Mouse (Mus musculus) layer of hippocampus, postnatal 14 days (tissue): ENCODE data around the gene Oas1f. TPM values are rescaled to one million over a fixed set of nuclear protein-coding genes. Genes with fewer than 3 reads are reported as not detected.
"Not testable (repeated sequence)": the region's sequence is repeated elsewhere in the genome, so short reads cannot be mapped to it uniquely, and the experiment has no call there.

Experiments used
- DNase-seq, 2 experiments: peaks; one replicate each; pipeline ENCODE4 v3.0.0; 2021 to 2022; ENCODE audit warnings: low spot score in 2 of 2, mixed read lengths in 1 of 2
- microRNA-seq, 2 experiments: library from miRNA; unstranded; fragments of <30 nt; microRNA quantifications; one replicate each; pipeline ENCODE4 v1.2.0; 2021
- total RNA-seq, 2 experiments: library from RNA; stranded (reverse); gene quantifications; 2 replicates each; pipeline ENCODE4 v1.2.3; 2021

Oas1f gene
- total RNA-seq, 2 experiments from 2014 or later: not detected

DNA sequence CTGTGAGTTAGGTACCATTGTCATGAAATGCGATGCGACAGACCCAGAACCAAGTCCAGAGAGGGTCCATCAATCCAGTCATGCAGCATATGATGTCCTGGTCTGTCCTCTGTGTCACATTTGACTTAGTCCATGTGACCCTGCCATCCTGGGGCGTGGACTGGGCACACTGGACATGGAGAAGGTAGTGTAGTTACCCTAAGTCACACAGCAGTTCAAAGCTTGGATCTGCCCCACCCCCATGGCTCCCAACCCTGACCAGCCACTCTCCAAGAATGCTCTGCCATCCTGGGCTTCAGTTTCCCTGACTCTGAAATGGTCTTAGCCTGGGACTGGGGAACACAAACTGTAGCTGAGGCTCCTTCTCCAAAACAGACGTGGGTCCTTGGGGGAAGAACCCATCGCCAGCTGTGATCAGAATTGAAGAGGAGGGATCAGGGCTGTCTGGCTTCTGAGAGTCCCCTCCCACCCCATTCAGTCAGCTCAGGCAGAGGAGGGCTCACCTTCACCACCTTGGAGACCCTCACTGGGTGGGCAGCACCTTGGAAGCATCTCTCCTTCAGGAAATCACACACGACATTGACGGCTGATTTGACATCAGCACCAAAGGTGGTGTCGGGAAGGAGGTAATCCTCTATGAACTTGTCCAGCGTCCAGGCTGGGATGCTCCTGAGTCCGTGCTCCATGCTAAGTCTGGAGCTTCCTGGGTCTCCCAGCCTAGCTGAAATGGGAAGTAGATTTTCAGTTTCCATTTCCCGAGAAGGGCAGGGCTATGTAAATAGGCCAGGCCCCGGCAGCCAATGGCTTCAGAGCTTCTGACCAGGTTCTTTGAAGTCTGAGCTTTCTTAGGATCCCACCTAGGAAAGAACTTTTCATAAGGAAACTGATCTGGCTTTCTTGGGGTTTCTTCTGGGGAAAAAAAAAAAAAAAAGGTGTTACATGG lies 59.9 kb downstream of the Oas1f start, which contains the start of gene Oas1a:
TSS of gene Oas1a (minus strand) at position 731 of the 943 bp plus-strand sequence.
- DNase-seq: not testable (repeated sequence)

Small RNA genes lying within 50 kb of the gene (microRNA-seq; reads per million reads assigned to microRNA genes)
- gene Gm22907: 0 reads per million in 2 experiments

Other genes with a start within 250 kb of the Oas1f start
- 10 to 100 TPM; 24.8 to 26.8 TPM for gene Rita1, start 234.8 kb upstream of the Oas1f start, total RNA-seq
- 10 to 100 TPM; 41.7 to 44.4 TPM for gene Ddx54, start 234.6 kb upstream of the Oas1f start, total RNA-seq
- 1 to 10 TPM in 1 of 2 experiments, not detected in 1; 1.8 TPM for gene Cfap73, start 213.1 kb upstream of the Oas1f start, total RNA-seq
- gene Rasal1, start 198.6 kb upstream of the Oas1f start, total RNA-seq: 10 to 100 TPM; 82.3 to 92.4 TPM
- gene Dtx1, start 135.4 kb upstream of the Oas1f start, total RNA-seq: 10 to 100 TPM; 70.5 to 74.2 TPM
- under 1 TPM; 0.12 to 0.16 TPM for gene Oas2, start 97.5 kb upstream of the Oas1f start, total RNA-seq
- gene Oas3, start 69.7 kb upstream of the Oas1f start, total RNA-seq: not detected
- not detected for gene Oas1e, start 51.8 kb upstream of the Oas1f start, total RNA-seq
- gene Oas1c, start 34.9 kb upstream of the Oas1f start, total RNA-seq: under 1 TPM; 0.41 to 0.69 TPM
- not detected for gene Oas1h, start 14.1 kb downstream of the Oas1f start, total RNA-seq
- not detected for gene Oas1g, start 40.2 kb downstream of the Oas1f start, total RNA-seq
- gene Oas1a, start 60.2 kb downstream of the Oas1f start, total RNA-seq: under 1 TPM in 1 of 2 experiments, not detected in 1; 0.19 TPM
- gene Oas1d, start 67.2 kb downstream of the Oas1f start, total RNA-seq: not detected
- gene Rph3a, start 162.7 kb downstream of the Oas1f start, total RNA-seq: 100 to 1,000 TPM; 178 TPM